Mouse (Mus musculus) limb, embryonic 14.5 days (tissue): Measurements from ENCODE around the gene Yrdc. TPM values are rescaled to one million over a fixed set of nuclear protein-coding genes. Genes with fewer than 3 reads are reported as not detected.
A peak's percentile ranks its signal among the peaks of the same experiment; 100 is the strongest.

Experiments
- ATAC-seq: fragments of 200-750 bp; cut with Nextera tagmentation; 2 replicates; pipeline ENCODE4 v1.8.0; 2017; ENCODE audit warnings: low read depth, moderate number of reproducible peaks, moderate TSS enrichment; ENCODE audit not compliant: low FRiP score
- DNase-seq: peaks from one replicate; pipeline ENCODE4 v3.0.0-alpha.2; 2015; ENCODE audit warnings: low spot score
- H3K27ac ChIP-seq: fragments of 300-500 bp; sonication (generic); replicated peaks from 2 replicates; pipeline ENCODE4 v1.5.1; 2014; ENCODE audit warnings: low read depth, mild to moderate bottlenecking, low read length, moderate library complexity, mixed read lengths
- H3K27me3 ChIP-seq: fragments of 300-500 bp; sonication (generic); 2 replicates; pipeline ENCODE4 v1.6.1; 2014; ENCODE audit warnings: low read length, mixed read lengths; ENCODE audit not compliant: control insufficient read depth, insufficient read depth
- H3K36me3 ChIP-seq: fragments of 300-500 bp; sonication (generic); 2 replicates; pipeline ENCODE4 v1.6.1; 2014; ENCODE audit warnings: mild to moderate bottlenecking, low read length, moderate library complexity, mixed read lengths; ENCODE audit not compliant: control insufficient read depth, insufficient read depth
- H3K4me1 ChIP-seq: fragments of 300-500 bp; sonication (generic); 2 replicates; pipeline ENCODE4 v1.6.1; 2014; ENCODE audit warnings: antibody characterized with exemption, low read length, mixed read lengths; ENCODE audit not compliant: control insufficient read depth, insufficient read depth
- H3K4me2 ChIP-seq: fragments of 300-500 bp; sonication (generic); replicated peaks from 2 replicates; pipeline ENCODE4 v1.6.1; 2014; ENCODE audit warnings: low read depth, mild to moderate bottlenecking, low read length, moderate library complexity; ENCODE audit not compliant: severe bottlenecking
- H3K4me3 ChIP-seq: fragments of 300-500 bp; sonication (generic); replicated peaks from 2 replicates; pipeline ENCODE4 v1.5.1; 2014; ENCODE audit warnings: low read length
- H3K9ac ChIP-seq: fragments of 300-500 bp; sonication (generic); 2 replicates; pipeline ENCODE4 v1.6.1; 2014; ENCODE audit warnings: mild to moderate bottlenecking, low read depth, low read length, moderate library complexity; ENCODE audit not compliant: severe bottlenecking
- H3K9me3 ChIP-seq: fragments of 300-500 bp; sonication (generic); 2 replicates; pipeline ENCODE4 v1.6.1; 2016; ENCODE audit warnings: low read length; ENCODE audit not compliant: control insufficient read depth
- POLR2A ChIP-seq: fragments of 200-500 bp; IDR thresholded peaks from 2 replicates; pipeline ENCODE4 v1.8.0; 2012; ENCODE audit warnings: inconsistent platforms, mild to moderate bottlenecking, moderate library complexity, borderline replicate concordance; ENCODE audit not compliant: insufficient read depth, insufficient read length; ENCODE audit errors: extremely low read depth
- WGBS: fragments of 180-500 bp; shearing (Covaris S2); extraction: QIAGEN DNeasy Blood & Tissue Kit; methylation state at CpG from one replicate; pipeline ENCODE4 v1.1.7; 2014; 5-methylcytosine and 5-hydroxymethylcytosine counted together
- polyA plus RNA-seq, 2 experiments: library from polyadenylated mRNA; depleted of rRNA in 1 of 2; stranded (reverse) in 1 of 2; unstranded in 1 of 2; fragments of >200 nt; fragmentation: Nextera tagmentation in 1 of 2; extraction: Ambion mirVana in 1 of 2; gene quantifications; 2 replicates each; pipeline versions ENCODE4 v1.2.1 to v1.2.3; 2012 to 2014

The Yrdc gene
- polyA plus RNA-seq, 2 experiments: 48.6 to 54.6 TPM

DNA sequence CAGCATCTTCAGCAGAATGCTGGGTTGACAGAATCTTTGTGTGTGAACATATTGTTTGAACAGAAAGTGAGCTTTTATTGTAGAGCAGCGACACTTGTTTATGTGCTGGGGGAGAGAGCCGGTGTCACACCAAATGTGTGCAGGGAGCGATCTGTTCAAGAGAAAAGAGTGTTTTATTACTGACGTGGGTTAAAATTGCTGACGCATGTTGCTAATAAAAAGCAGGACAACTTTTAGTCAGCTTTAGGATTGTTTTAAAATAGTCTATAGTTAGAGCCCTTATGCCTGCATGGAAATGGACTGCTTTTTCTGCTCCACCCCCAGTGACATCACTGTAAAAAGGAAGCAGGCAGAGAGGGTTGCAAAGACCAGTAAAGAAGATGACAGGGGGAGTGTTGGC, 40.4 kb downstream of the Yrdc start:
- H3K9me3 ChIP-seq: no peaks in the 10 kb centered on the region
- WGBS: 58% methylated on average over 5 of the region's 5 CpGs
- H3K4me2 ChIP-seq: no peak overlapping the region
- no peak for TF ChIP-seq POLR2A
- H3K4me3 ChIP-seq: no peak overlapping the region
- peaks cover 33% of the 10 kb centered on the region for H3K27me3 ChIP-seq
- H3K27ac ChIP-seq: no peak overlapping the region
- H3K4me1 ChIP-seq: no peaks in the 10 kb centered on the region
- no peak for DNase-seq
- no peak for ATAC-seq
- H3K9ac ChIP-seq: no peak overlapping the region
- H3K36me3 ChIP-seq: no peaks in the 10 kb centered on the region

DNA sequence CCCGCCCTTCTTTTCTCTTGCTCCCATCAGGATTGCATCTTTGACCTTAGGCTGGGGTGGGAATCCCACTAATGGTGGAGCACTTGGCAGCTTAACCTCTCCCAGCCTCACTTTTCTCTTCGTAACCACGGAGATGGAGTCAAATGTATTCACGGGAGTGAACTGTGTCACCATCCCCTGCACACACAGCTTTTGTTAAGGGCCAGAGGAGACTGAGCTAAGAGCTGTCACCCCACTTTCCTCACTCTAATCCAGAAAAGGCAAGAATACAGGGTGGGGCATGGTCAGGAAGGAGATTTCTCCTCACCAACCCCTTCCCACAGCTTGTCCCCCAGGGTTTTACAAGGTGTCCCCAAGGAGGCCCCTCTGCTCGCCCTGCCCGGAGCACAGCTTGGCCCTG, 43.3 kb downstream of the Yrdc start:
- H3K27ac ChIP-seq: no peak overlapping the region
- no peak overlapping the region for H3K4me2 ChIP-seq
- H3K36me3 ChIP-seq: no peaks in the 10 kb centered on the region
- no peak overlapping the region for H3K9ac ChIP-seq
- no peaks in the 10 kb centered on the region for H3K9me3 ChIP-seq
- peaks cover 46% of the 10 kb centered on the region for H3K27me3 ChIP-seq
- no peak for TF ChIP-seq POLR2A
- H3K4me1 ChIP-seq: no peaks in the 10 kb centered on the region
- WGBS: 40% methylated on average over 6 of the region's 6 CpGs
- no peak for DNase-seq
- H3K4me3 ChIP-seq: no peak overlapping the region
- ATAC-seq: no peak

DNA sequence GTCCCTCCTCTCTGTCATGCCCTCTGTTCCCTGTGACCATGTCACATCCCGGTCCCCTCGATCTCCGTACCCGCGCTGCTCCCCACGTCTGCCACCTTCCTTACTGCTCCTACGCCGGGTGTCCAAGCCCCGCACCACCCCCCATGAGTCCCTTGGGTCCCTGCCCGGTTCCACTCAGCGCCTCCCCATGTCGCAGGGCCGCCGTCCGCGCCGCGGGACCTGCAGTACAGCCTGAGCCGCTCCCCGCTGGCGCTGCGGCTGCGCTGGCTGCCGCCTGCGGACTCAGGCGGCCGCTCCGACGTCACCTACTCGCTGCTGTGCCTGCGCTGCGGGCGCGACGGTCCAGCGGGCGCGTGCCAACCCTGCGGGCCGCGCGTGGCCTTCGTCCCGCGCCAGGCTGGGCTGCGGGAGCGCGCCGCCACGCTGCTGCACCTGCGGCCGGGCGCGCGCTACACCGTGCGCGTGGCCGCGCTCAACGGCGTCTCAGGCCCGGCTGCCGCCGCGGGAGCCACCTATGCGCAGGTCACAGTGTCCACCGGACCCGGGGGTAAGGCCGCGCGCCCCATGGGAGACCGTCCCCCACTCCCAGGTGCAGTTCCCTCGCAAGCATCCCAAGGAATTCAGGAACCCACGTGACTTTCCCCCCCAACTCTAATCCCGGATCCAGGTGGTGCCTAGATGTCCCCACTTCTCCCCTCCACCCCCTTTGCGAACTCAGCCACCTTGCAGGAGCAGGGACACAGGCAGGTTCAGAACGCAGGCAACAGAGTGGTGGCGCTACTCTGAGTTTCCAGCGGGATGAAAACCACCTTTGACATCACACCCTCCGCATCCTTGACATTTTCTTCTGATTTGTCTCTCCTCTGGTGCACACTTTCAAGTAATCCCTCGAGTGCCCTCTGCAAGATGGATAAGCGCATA, 44.3 kb downstream of the Yrdc start:
- no peak overlapping the region for H3K9ac ChIP-seq
- 3% methylated on average over 71 of the region's 83 CpGs for WGBS
- peak overlapping the region; percentile 36 for H3K4me3 ChIP-seq
- H3K36me3 ChIP-seq: no peaks in the 10 kb centered on the region
- H3K9me3 ChIP-seq: no peaks in the 10 kb centered on the region
- DNase-seq: no peak
- TF ChIP-seq POLR2A: no peak
- H3K27me3 ChIP-seq: peaks cover 46% of the 10 kb centered on the region
- no peak for ATAC-seq
- peak overlapping the region; percentile 59 for H3K4me2 ChIP-seq
- no peak overlapping the region for H3K27ac ChIP-seq
- no peaks in the 10 kb centered on the region for H3K4me1 ChIP-seq

DNA sequence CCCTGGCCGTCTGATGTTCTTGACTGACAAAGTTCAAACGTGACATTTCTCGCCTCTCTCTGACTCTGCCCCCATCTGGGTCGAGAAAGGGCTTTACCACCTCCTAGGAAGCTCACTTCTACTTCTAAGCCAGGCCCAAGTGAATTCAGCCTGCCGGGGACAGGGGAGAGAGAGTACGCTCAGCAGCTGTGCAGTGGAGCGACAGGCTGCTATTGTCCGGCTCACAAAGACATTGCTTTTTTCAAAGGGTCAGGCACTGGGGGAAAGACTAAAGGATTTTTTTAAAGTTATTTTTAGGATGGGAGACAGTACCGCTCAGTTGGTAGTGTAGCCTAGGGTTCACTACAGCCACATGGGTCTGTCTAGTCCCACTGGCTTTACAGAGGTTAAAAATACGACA, 47.9 kb downstream of the Yrdc start:
- TF ChIP-seq POLR2A: no peak
- Histone ChIP-seq H3K27me3 (peaks cover 37% of the 10 kb centered on the region), H3K4me1 (no peaks in the 10 kb centered on the region)

DNA sequence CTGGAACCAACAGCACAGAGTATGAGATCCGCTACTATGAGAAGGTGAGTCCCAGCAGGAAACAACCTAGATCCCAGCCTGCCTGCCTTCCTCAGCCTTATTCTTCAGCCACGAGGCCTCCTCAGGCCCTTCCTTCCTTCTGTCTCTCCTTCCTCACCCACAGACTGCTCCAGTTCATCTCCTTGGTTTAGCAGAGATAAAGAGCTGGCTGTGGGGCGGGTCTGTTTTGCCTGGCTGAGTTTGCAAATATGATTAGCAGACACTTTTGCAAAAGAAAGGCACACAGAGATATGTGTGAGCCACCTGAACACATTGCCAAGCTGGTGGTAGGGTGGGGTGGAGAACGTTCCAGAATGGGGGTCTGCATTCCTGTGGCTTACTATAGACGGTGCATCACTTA, 49.4 kb downstream of the Yrdc start:
- Histone ChIP-seq H3K4me3 (no peak overlapping the region), H3K9me3 (no peaks in the 10 kb centered on the region), H3K36me3 (no peaks in the 10 kb centered on the region), H3K4me2 (no peak overlapping the region), H3K27me3 (peaks cover 22% of the 10 kb centered on the region), H3K4me1 (no peaks in the 10 kb centered on the region), H3K9ac (no peak overlapping the region), H3K27ac (no peak overlapping the region)
- no peak for TF ChIP-seq POLR2A
- DNase-seq: no peak
- WGBS: 54% methylated on average over 5 of the region's 5 CpGs
- no peak for ATAC-seq

More for the DNA sequence above, 47.9 kb downstream of the Yrdc start:
- Histone ChIP-seq H3K36me3 (no peaks in the 10 kb centered on the region), H3K4me3 (no peak overlapping the region), H3K9me3 (no peaks in the 10 kb centered on the region), H3K4me2 (no peak overlapping the region), H3K27ac (no peak overlapping the region), H3K9ac (no peak overlapping the region)
- no peak for DNase-seq
- peak; percentile 47; the same call in 1 of the 2 replicates for ATAC-seq
- 69% methylated on average over 10 of the region's 10 CpGs for WGBS

Other genes with a start within 250 kb of the Yrdc start
- gene 3100002H09Rik, start 239.9 kb upstream of the Yrdc start, polyA plus RNA-seq (2012; rRNA removed): not detected in 2 replicates
- not detected in 2 replicates for gene 3100002H09Rik, start 239.9 kb upstream of the Yrdc start, polyA plus RNA-seq (2014; fragmentation: Nextera tagmentation; extraction: Ambion mirVana)
- gene Pou3f1, start 193.9 kb upstream of the Yrdc start, polyA plus RNA-seq (2012; rRNA removed): 1.2 and 1.7 TPM in 2 replicates
- gene Pou3f1, start 193.9 kb upstream of the Yrdc start, polyA plus RNA-seq (2014; fragmentation: Nextera tagmentation; extraction: Ambion mirVana): 0.97 and 1.2 TPM in 2 replicates
- gene Utp11, start 157.1 kb upstream of the Yrdc start, polyA plus RNA-seq (2012; rRNA removed): 29.2 and 52.0 TPM in 2 replicates
- 59.4 and 61.1 TPM in 2 replicates for gene Utp11, start 157.1 kb upstream of the Yrdc start, polyA plus RNA-seq (2014; fragmentation: Nextera tagmentation; extraction: Ambion mirVana)
- 30.6 and 43.7 TPM in 2 replicates for gene Fhl3, start 150.0 kb upstream of the Yrdc start, polyA plus RNA-seq (2012; rRNA removed)
- 18.1 and 20.4 TPM in 2 replicates for gene Fhl3, start 150.0 kb upstream of the Yrdc start, polyA plus RNA-seq (2014; fragmentation: Nextera tagmentation; extraction: Ambion mirVana)
- 48.9 and 78.6 TPM in 2 replicates for gene Sf3a3, start 135.9 kb upstream of the Yrdc start, polyA plus RNA-seq (2012; rRNA removed)
- gene Sf3a3, start 135.9 kb upstream of the Yrdc start, polyA plus RNA-seq (2014; fragmentation: Nextera tagmentation; extraction: Ambion mirVana): 122 and 128 TPM in 2 replicates
- gene Inpp5b, start 108.8 kb upstream of the Yrdc start, polyA plus RNA-seq (2012; rRNA removed): 44.3 and 47.9 TPM in 2 replicates
- 26.2 and 28.3 TPM in 2 replicates for gene Inpp5b, start 108.8 kb upstream of the Yrdc start, polyA plus RNA-seq (2014; fragmentation: Nextera tagmentation; extraction: Ambion mirVana)
- 9.3 and 10.3 TPM in 2 replicates for gene Mtf1, start 48.6 kb upstream of the Yrdc start, polyA plus RNA-seq (2012; rRNA removed)
- 9.8 and 10.1 TPM in 2 replicates for gene Mtf1, start 48.6 kb upstream of the Yrdc start, polyA plus RNA-seq (2014; fragmentation: Nextera tagmentation; extraction: Ambion mirVana)
- gene 1110065P20Rik, start 517 bp downstream of the Yrdc start, polyA plus RNA-seq (2012; rRNA removed): 63.4 and 71.8 TPM in 2 replicates
- 67.5 and 70.5 TPM in 2 replicates for gene 1110065P20Rik, start 517 bp downstream of the Yrdc start, polyA plus RNA-seq (2014; fragmentation: Nextera tagmentation; extraction: Ambion mirVana)
- 2.7 and 3.6 TPM in 2 replicates for gene Maneal, start 11.5 kb downstream of the Yrdc start, polyA plus RNA-seq (2012; rRNA removed)
- 1.0 and 1.6 TPM in 2 replicates for gene Maneal, start 11.5 kb downstream of the Yrdc start, polyA plus RNA-seq (2014; fragmentation: Nextera tagmentation; extraction: Ambion mirVana)
- 0.21 and 0.24 TPM in 2 replicates for gene Epha10, start 30.2 kb downstream of the Yrdc start, polyA plus RNA-seq (2012; rRNA removed)
- gene Epha10, start 30.2 kb downstream of the Yrdc start, polyA plus RNA-seq (2014; fragmentation: Nextera tagmentation; extraction: Ambion mirVana): not detected in 2 replicates
- gene 9930104L06Rik, start 86.4 kb downstream of the Yrdc start, polyA plus RNA-seq (2012; rRNA removed): 25.8 and 28.3 TPM in 2 replicates
- gene 9930104L06Rik, start 86.4 kb downstream of the Yrdc start, polyA plus RNA-seq (2014; fragmentation: Nextera tagmentation; extraction: Ambion mirVana): 3.2 and 4.7 TPM in 2 replicates
- gene Cdca8, start 88.6 kb downstream of the Yrdc start, polyA plus RNA-seq (2012; rRNA removed): 60.1 and 70.0 TPM in 2 replicates
- gene Cdca8, start 88.6 kb downstream of the Yrdc start, polyA plus RNA-seq (2014; fragmentation: Nextera tagmentation; extraction: Ambion mirVana): 88.9 and 90.1 TPM in 2 replicates
- 7.8 and 8.8 TPM in 2 replicates for gene Rspo1, start 135.8 kb downstream of the Yrdc start, polyA plus RNA-seq (2012; rRNA removed)
- 4.4 and 5.5 TPM in 2 replicates for gene Rspo1, start 135.8 kb downstream of the Yrdc start, polyA plus RNA-seq (2014; fragmentation: Nextera tagmentation; extraction: Ambion mirVana)
- gene Gnl2, start 165.9 kb downstream of the Yrdc start, polyA plus RNA-seq (2012; rRNA removed): 61.3 and 94.7 TPM in 2 replicates
- 74.1 and 76.2 TPM in 2 replicates for gene Gnl2, start 165.9 kb downstream of the Yrdc start, polyA plus RNA-seq (2014; fragmentation: Nextera tagmentation; extraction: Ambion mirVana)
- 0.05 and 0.06 TPM in 2 replicates for gene Dnali1, start 215.0 kb downstream of the Yrdc start, polyA plus RNA-seq (2012; rRNA removed)
- gene Dnali1, start 215.0 kb downstream of the Yrdc start, polyA plus RNA-seq (2014; fragmentation: Nextera tagmentation; extraction: Ambion mirVana): 0.11 and 0.18 TPM in 2 replicates
- gene Snip1, start 216.0 kb downstream of the Yrdc start, polyA plus RNA-seq (2012; rRNA removed): 20.5 and 20.7 TPM in 2 replicates
- 33.1 and 35.0 TPM in 2 replicates for gene Snip1, start 216.0 kb downstream of the Yrdc start, polyA plus RNA-seq (2014; fragmentation: Nextera tagmentation; extraction: Ambion mirVana)
- 71.7 and 74.5 TPM in 2 replicates for gene Meaf6, start 234.5 kb downstream of the Yrdc start, polyA plus RNA-seq (2012; rRNA removed)
- gene Meaf6, start 234.5 kb downstream of the Yrdc start, polyA plus RNA-seq (2014; fragmentation: Nextera tagmentation; extraction: Ambion mirVana): 60.1 and 64.3 TPM in 2 replicates